Mouse (Mus musculus) kidney, adult 2 months (tissue): Measurements from ENCODE around the gene Ubash3b.

Source experiments
- CTCF ChIP-seq: fragments of 200-500 bp; conservative IDR thresholded peaks from 2 replicates; pipeline ENCODE4 v1.5.1; 2011; ENCODE audit warnings: low read depth, mild to moderate bottlenecking, control low read depth, low read length, moderate library complexity, mixed read lengths; ENCODE audit not compliant: insufficient read depth, insufficient read length
- POLR2A ChIP-seq: fragments of 200-500 bp; IDR thresholded peaks from one replicate; pipeline ENCODE4 v1.6.1; 2011; ENCODE audit warnings: low read depth, low read length, control low read depth

DNA sequence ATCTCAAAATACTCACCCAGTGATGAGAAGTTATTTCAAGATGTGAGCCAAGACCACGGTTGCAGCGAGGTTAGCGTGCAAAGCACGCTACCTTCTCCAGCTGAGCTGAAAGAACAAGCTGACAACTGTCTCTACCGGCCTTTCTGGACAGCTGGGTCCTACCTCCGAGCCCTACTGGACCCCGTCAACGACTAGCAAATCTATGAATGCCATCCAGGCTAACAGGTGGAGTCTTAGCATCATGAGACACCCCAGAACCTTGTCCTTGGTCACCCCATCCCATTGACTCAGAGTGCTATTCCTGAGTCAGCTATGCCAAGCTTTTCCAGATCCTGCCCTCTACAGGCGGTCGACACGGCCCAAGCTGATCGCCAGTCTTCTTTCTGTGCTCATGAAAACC, 69.5 kb downstream of the Ubash3b start:
- no peak for TF ChIP-seq CTCF
- TF ChIP-seq POLR2A = no peak
